ENCODE assay signal across 13 mouse cellular contexts in genomic region chr1:167945615-167946252, GRCm38 (mm10).
A peak's percentile ranks its signal among the peaks of the same experiment; 100 is the strongest.
DNase-seq lines count a peak whose midpoint lies in the region; ATAC-seq and TF ChIP-seq lines count a peak whose summit lies in the region.
"Had no signal": no experiment of that assay in that cellular context is flagged by ENCODE, and none has a peak within 500 bp of the region (broad histone marks: within the 10 kb centered on the region; RNA-seq: fewer than 3 reads in every experiment).

No protein-coding gene starts in this region.

- no peaks in the 10 kb centered on the region for H3K4me1 ChIP-seq in kidney, postnatal 0 days (replicated peaks; ENCODE audit: insufficient read depth, low read length)
- H3K4me1 ChIP-seq in intestine, embryonic 16.5 days (ENCODE audit: control insufficient read depth, insufficient read depth, low read length): no peaks in the 10 kb centered on the region

- no peaks in the 10 kb centered on the region for H3K27me3 ChIP-seq in kidney, postnatal 0 days (ENCODE audit: insufficient read depth, low read length)
- no peaks in the 10 kb centered on the region for H3K27me3 ChIP-seq in intestine, embryonic 16.5 days (replicated peaks; ENCODE audit: control insufficient read depth, insufficient read depth, low read length)

- no peak overlapping the region for H3K27ac ChIP-seq in kidney, postnatal 0 days
- H3K27ac ChIP-seq in intestine, embryonic 16.5 days (ENCODE audit: low read length): no peak overlapping the region

- peak; percentile 44 for DNase-seq in kidney, postnatal 0 days (ENCODE audit: low spot score)
- no peak for DNase-seq in kidney, adult 9 months
- peak; percentile 58 for DNase-seq in left cerebral cortex, adult 11 months (ENCODE audit: low spot score)
- peak; percentile 52 for DNase-seq in right cerebral cortex, postnatal 14 days
- DNase-seq in kidney, adult 8-10 months: no peak
- DNase-seq: cerebellum, adult 11 months; heart, adult 18-20 months; heart, postnatal 10 days; kidney, adult 18-20 months; lung, adult 18-20 months; thymus, postnatal 14 days had no signal

- ATAC-seq in kidney, postnatal 0 days (replicated peaks; ENCODE audit: low FRiP score, low read depth): no peak
- ATAC-seq in frontal cortex, adult (ENCODE audit: low TSS enrichment): peak; percentile 95
- ATAC-seq in intestine, embryonic 16.5 days: no peak

- WGBS in kidney, postnatal 0 days: 72% methylated on average over 9 of the region's 9 CpGs
- WGBS in intestine, embryonic 16.5 days: 72% methylated on average over 9 of the region's 9 CpGs

- TF ChIP-seq CTCF in kidney, postnatal 0 days (IDR thresholded peaks at IDR 0.05; ENCODE audit: low read depth): no peak

- no peak overlapping the region for H3K9ac ChIP-seq in kidney, postnatal 0 days (ENCODE audit: low read depth, low read length)
- H3K9ac ChIP-seq in intestine, embryonic 16.5 days (ENCODE audit: low read depth, low read length): no peak overlapping the region

- H3K36me3 ChIP-seq in kidney, postnatal 0 days (ENCODE audit: insufficient read depth, low read length): no peaks in the 10 kb centered on the region
- no peaks in the 10 kb centered on the region for H3K36me3 ChIP-seq in intestine, embryonic 16.5 days (ENCODE audit: control insufficient read depth, insufficient read depth, low read length)

- no peak overlapping the region for H3K4me2 ChIP-seq in kidney, postnatal 0 days (ENCODE audit: low read length)
- H3K4me2 ChIP-seq in intestine, embryonic 16.5 days (ENCODE audit: low read depth, low read length): no peak overlapping the region

- H3K4me3 ChIP-seq in kidney, postnatal 0 days (replicated peaks; ENCODE audit: low read depth, low read length): no peak overlapping the region
- H3K4me3 ChIP-seq in intestine, embryonic 16.5 days (ENCODE audit: low read length): no peak overlapping the region

- no peaks in the 10 kb centered on the region for H3K9me3 ChIP-seq in kidney, postnatal 0 days (replicated peaks; ENCODE audit: low read length)
- H3K9me3 ChIP-seq in intestine, embryonic 16.5 days (ENCODE audit: control insufficient read depth, low read length): no peaks in the 10 kb centered on the region

Comparison
In these comparisons a context has a peak if more than half of its experiments do, and no peak if none do; other contexts are left out.
1. DNase-seq: peak in kidney, postnatal 0 days (single experiment), left cerebral cortex, adult 11 months (single experiment) and right cerebral cortex, postnatal 14 days (single experiment); none in kidney, adult 9 months (single experiment) and kidney, adult 8-10 months (0 of 2).